ENCODE assay signal across 8 mouse cellular contexts in genomic region chr3:95105586-95106337, GRCm38 (mm10). TPM values are rescaled to one million over a fixed set of nuclear protein-coding genes. Genes with fewer than 3 reads are reported as not detected.
DNase-seq lines count a peak whose midpoint lies in the region; ATAC-seq and TF ChIP-seq lines count a peak whose summit lies in the region.

No protein-coding gene starts in this region.

- TF ChIP-seq EP300 in lung, postnatal 0 days (IDR thresholded peaks at IDR 0.05): no peak

- TF ChIP-seq CTCF in lung, postnatal 0 days (IDR thresholded peaks at IDR 0.05): no peak

- H3K27ac ChIP-seq in lung, postnatal 0 days (ENCODE audit: low read length): peak overlapping the region; percentile 90
- peak overlapping the region; percentile 42 for H3K27ac ChIP-seq in embryonic facial prominence, embryonic 11.5 days (replicated peaks; ENCODE audit: low read depth, low read length)
- H3K27ac ChIP-seq in limb, embryonic 11.5 days (replicated peaks; ENCODE audit: low read depth, low read length): peak overlapping the region; percentile 56; the same call in 1 of the 2 replicates
- H3K27ac ChIP-seq in neural tube, embryonic 13.5 days (replicated peaks): peak overlapping the region; percentile 91

- H3K4me1 ChIP-seq in lung, postnatal 0 days (ENCODE audit: insufficient read depth, low read depth, low read length): peaks cover 6% of the 10 kb centered on the region; the same call in 1 of the 2 replicates
- H3K4me1 ChIP-seq in embryonic facial prominence, embryonic 11.5 days (ENCODE audit: control insufficient read depth, insufficient read depth, low read length): no peaks in the 10 kb centered on the region
- peaks cover 7% of the 10 kb centered on the region for H3K4me1 ChIP-seq in limb, embryonic 11.5 days (ENCODE audit: control insufficient read depth, insufficient read depth, low read length)
- H3K4me1 ChIP-seq in neural tube, embryonic 13.5 days (replicated peaks): peaks cover 31% of the 10 kb centered on the region

- H3K9ac ChIP-seq in lung, postnatal 0 days (replicated peaks; ENCODE audit: low read depth): peak overlapping the region; percentile 80
- peak overlapping the region; percentile 87 for H3K9ac ChIP-seq in embryonic facial prominence, embryonic 11.5 days (replicated peaks; ENCODE audit: low read length)
- H3K9ac ChIP-seq in limb, embryonic 11.5 days (ENCODE audit: low read length): peak overlapping the region; percentile 91
- peak overlapping the region; percentile 88 for H3K9ac ChIP-seq in neural tube, embryonic 13.5 days

- WGBS in lung, postnatal 0 days: under 1% methylated on average over 16 of the region's 16 CpGs
- WGBS in embryonic facial prominence, embryonic 11.5 days: 0% methylated on average over 16 of the region's 16 CpGs
- WGBS in limb, embryonic 11.5 days: under 1% methylated on average over 16 of the region's 16 CpGs
- WGBS in neural tube, embryonic 13.5 days: under 1% methylated on average over 16 of the region's 16 CpGs

- H3K4me2 ChIP-seq in lung, postnatal 0 days (replicated peaks; ENCODE audit: low read depth, low read length): peak overlapping the region; percentile 64
- peak overlapping the region; percentile 50 for H3K4me2 ChIP-seq in embryonic facial prominence, embryonic 11.5 days (ENCODE audit: low read depth, low read length)
- H3K4me2 ChIP-seq in limb, embryonic 11.5 days (ENCODE audit: low read depth, severe bottlenecking): peak overlapping the region; percentile 83
- H3K4me2 ChIP-seq in neural tube, embryonic 13.5 days: peak overlapping the region; percentile 84

- H3K36me3 ChIP-seq in lung, postnatal 0 days (ENCODE audit: insufficient read depth, low read length): no peaks in the 10 kb centered on the region
- no peaks in the 10 kb centered on the region for H3K36me3 ChIP-seq in embryonic facial prominence, embryonic 11.5 days (replicated peaks; ENCODE audit: control insufficient read depth, insufficient read depth, low read depth, low read length)
- no peaks in the 10 kb centered on the region for H3K36me3 ChIP-seq in limb, embryonic 11.5 days (ENCODE audit: control insufficient read depth, insufficient read depth, low read length)
- H3K36me3 ChIP-seq in neural tube, embryonic 13.5 days: peaks cover 8% of the 10 kb centered on the region; the same call in 1 of the 2 replicates

- H3K9me3 ChIP-seq in lung, postnatal 0 days (ENCODE audit: low read length): no peaks in the 10 kb centered on the region
- H3K9me3 ChIP-seq in embryonic facial prominence, embryonic 11.5 days (replicated peaks; ENCODE audit: control insufficient read depth, low read length): no peaks in the 10 kb centered on the region
- H3K9me3 ChIP-seq in limb, embryonic 11.5 days (ENCODE audit: control insufficient read depth, low read length): no peaks in the 10 kb centered on the region
- no peaks in the 10 kb centered on the region for H3K9me3 ChIP-seq in neural tube, embryonic 13.5 days

- H3K4me3 ChIP-seq in lung, postnatal 0 days (ENCODE audit: low read depth, low read length): peak overlapping the region; percentile 94
- H3K4me3 ChIP-seq in embryonic facial prominence, embryonic 11.5 days (ENCODE audit: low read depth, low read length): peak overlapping the region; percentile 88
- peak overlapping the region; percentile 97 for H3K4me3 ChIP-seq in limb, embryonic 11.5 days (ENCODE audit: low read depth, low read length)
- H3K4me3 ChIP-seq in neural tube, embryonic 13.5 days: peak overlapping the region; percentile 82

- ATAC-seq in lung, postnatal 0 days: peak; percentile 20; the same call in 1 of the 2 replicates
- peak; percentile 25; the same call in 1 of the 2 replicates for ATAC-seq in embryonic facial prominence, embryonic 11.5 days (replicated peaks; ENCODE audit: insufficient number of reproducible peaks, low FRiP score, low TSS enrichment, low read depth)
- peak; percentile 22; the same call in 1 of the 2 replicates for ATAC-seq in limb, embryonic 11.5 days (ENCODE audit: insufficient number of reproducible peaks, low FRiP score, low TSS enrichment, low read depth)
- no peak for ATAC-seq in neural tube, embryonic 13.5 days (ENCODE audit: low read depth)

- DNase-seq in lung, postnatal 0 days (ENCODE audit: low spot score): peak; percentile 64
- DNase-seq in lung, postnatal 10 days: no peak
- no peak for DNase-seq in embryonic facial prominence, embryonic 11.5 days (ENCODE audit: low spot score)
- no peak for DNase-seq in limb, embryonic 11.5 days (ENCODE audit: low spot score)
- DNase-seq in gastrocnemius, postnatal 25 days: no peak
- DNase-seq in cerebellum, adult 18-20 months: no peak
- no peak for DNase-seq in cerebellum, postnatal 10 days

- H3K27me3 ChIP-seq in lung, postnatal 0 days (replicated peaks; ENCODE audit: insufficient read depth, low read length): no peaks in the 10 kb centered on the region
- no peaks in the 10 kb centered on the region for H3K27me3 ChIP-seq in embryonic facial prominence, embryonic 11.5 days (ENCODE audit: control insufficient read depth, insufficient read depth, low read length)
- H3K27me3 ChIP-seq in limb, embryonic 11.5 days (ENCODE audit: control insufficient read depth, insufficient read depth, low read length): no peaks in the 10 kb centered on the region
- no peaks in the 10 kb centered on the region for H3K27me3 ChIP-seq in neural tube, embryonic 13.5 days

RNA-seq across cellular contexts. Expression of gene Pip5k1a, which starts 1.0 kb away (rescaled TPM):
- polyA plus RNA-seq in lung, postnatal 0 days (2015; fragmentation: Nextera tagmentation; extraction: Ambion mirVana): 18.1 and 18.6 TPM in 2 replicates
- polyA plus RNA-seq in embryonic facial prominence, embryonic 11.5 days (2014; fragmentation: Nextera tagmentation; extraction: Ambion mirVana): 15.4 and 16.1 TPM in 2 replicates
- polyA plus RNA-seq in limb, embryonic 11.5 days (2014; fragmentation: Nextera tagmentation; extraction: Ambion mirVana): 15.4 and 17.3 TPM in 2 replicates
- 17.3 and 18.6 TPM in 2 replicates for polyA plus RNA-seq in neural tube, embryonic 13.5 days (2015; fragmentation: Nextera tagmentation; extraction: Ambion mirVana)
- 10 to 100 TPM; 16.3 to 19.4 TPM for total RNA-seq in gastrocnemius, postnatal 25 days (2021)

RNA-seq across cellular contexts. Expression of gene Vps72, which starts 5.1 kb away (rescaled TPM):
- 82.9 and 84.0 TPM in 2 replicates for polyA plus RNA-seq in lung, postnatal 0 days (2015; fragmentation: Nextera tagmentation; extraction: Ambion mirVana)
- polyA plus RNA-seq in embryonic facial prominence, embryonic 11.5 days (2014; fragmentation: Nextera tagmentation; extraction: Ambion mirVana): 229 and 232 TPM in 2 replicates
- polyA plus RNA-seq in limb, embryonic 11.5 days (2014; fragmentation: Nextera tagmentation; extraction: Ambion mirVana): 254 and 281 TPM in 2 replicates
- 201 and 203 TPM in 2 replicates for polyA plus RNA-seq in neural tube, embryonic 13.5 days (2015; fragmentation: Nextera tagmentation; extraction: Ambion mirVana)
- total RNA-seq in gastrocnemius, postnatal 25 days (2021): 10 to 100 TPM; 36.0 to 40.4 TPM

RNA-seq across cellular contexts. Expression of gene Tmod4, which starts 18.5 kb away (rescaled TPM):
- polyA plus RNA-seq in lung, postnatal 0 days (2015; fragmentation: Nextera tagmentation; extraction: Ambion mirVana): 2.0 and 2.9 TPM in 2 replicates
- 0.28 and 0.42 TPM in 2 replicates for polyA plus RNA-seq in embryonic facial prominence, embryonic 11.5 days (2014; fragmentation: Nextera tagmentation; extraction: Ambion mirVana)
- polyA plus RNA-seq in limb, embryonic 11.5 days (2014; fragmentation: Nextera tagmentation; extraction: Ambion mirVana): 0.72 and 0.88 TPM in 2 replicates
- polyA plus RNA-seq in neural tube, embryonic 13.5 days (2015; fragmentation: Nextera tagmentation; extraction: Ambion mirVana): 0.96 and 1.7 TPM in 2 replicates
- total RNA-seq in gastrocnemius, postnatal 25 days (2021): 100 to 1,000 TPM; 481 to 623 TPM

RNA-seq across cellular contexts. Expression of gene Scnm1, which starts 28.0 kb away (rescaled TPM):
- 51.8 and 54.1 TPM in 2 replicates for polyA plus RNA-seq in lung, postnatal 0 days (2015; fragmentation: Nextera tagmentation; extraction: Ambion mirVana)
- polyA plus RNA-seq in embryonic facial prominence, embryonic 11.5 days (2014; fragmentation: Nextera tagmentation; extraction: Ambion mirVana): 71.8 and 84.0 TPM in 2 replicates
- polyA plus RNA-seq in limb, embryonic 11.5 days (2014; fragmentation: Nextera tagmentation; extraction: Ambion mirVana): 67.7 and 76.8 TPM in 2 replicates
- polyA plus RNA-seq in neural tube, embryonic 13.5 days (2015; fragmentation: Nextera tagmentation; extraction: Ambion mirVana): 96.8 and 98.2 TPM in 2 replicates
- total RNA-seq in gastrocnemius, postnatal 25 days (2021): 10 to 100 TPM; 26.6 to 34.1 TPM

RNA-seq across cellular contexts. Expression of gene Lysmd1, which starts 28.1 kb away (rescaled TPM):
- 13.3 and 14.0 TPM in 2 replicates for polyA plus RNA-seq in lung, postnatal 0 days (2015; fragmentation: Nextera tagmentation; extraction: Ambion mirVana)
- 13.2 and 15.1 TPM in 2 replicates for polyA plus RNA-seq in embryonic facial prominence, embryonic 11.5 days (2014; fragmentation: Nextera tagmentation; extraction: Ambion mirVana)
- 12.8 and 13.3 TPM in 2 replicates for polyA plus RNA-seq in limb, embryonic 11.5 days (2014; fragmentation: Nextera tagmentation; extraction: Ambion mirVana)
- 34.7 and 39.1 TPM in 2 replicates for polyA plus RNA-seq in neural tube, embryonic 13.5 days (2015; fragmentation: Nextera tagmentation; extraction: Ambion mirVana)
- 1 to 10 TPM; 6.4 to 7.0 TPM for total RNA-seq in gastrocnemius, postnatal 25 days (2021)
